Mouse (Mus musculus) liver, embryonic 12.5 days (tissue): ENCODE data around the gene Vmn2r13. TPM values are rescaled to one million over a fixed set of nuclear protein-coding genes. Genes with fewer than 3 reads are reported as not detected.
"Not testable (repeated sequence)": the region's sequence is repeated elsewhere in the genome, so short reads cannot be mapped to it uniquely, and the experiment has no call there.

ENCODE experiments used
- ATAC-seq: fragments of 200-750 bp; cut with Nextera tagmentation; 2 replicates; pipeline ENCODE4 v1.8.0; 2017; ENCODE audit warnings: moderate number of reproducible peaks, mild to moderate bottlenecking, moderate library complexity
- H3K27ac ChIP-seq: fragments of 300-500 bp; sonication (generic); 2 replicates; pipeline ENCODE4 v1.5.1; 2016; ENCODE audit warnings: mild to moderate bottlenecking
- H3K27me3 ChIP-seq: fragments of 300-500 bp; sonication (generic); replicated peaks from 2 replicates; pipeline ENCODE4 v1.6.1; 2016; ENCODE audit warnings: mild to moderate bottlenecking, moderate library complexity
- H3K36me3 ChIP-seq: fragments of 300-500 bp; sonication (generic); 2 replicates; pipeline ENCODE4 v1.6.1; 2016; ENCODE audit warnings: mild to moderate bottlenecking, moderate library complexity
- H3K4me1 ChIP-seq: fragments of 300-500 bp; sonication (generic); 2 replicates; pipeline ENCODE4 v1.6.1; 2016
- H3K4me2 ChIP-seq: fragments of 300-500 bp; sonication (generic); 2 replicates; pipeline ENCODE4 v1.6.1; 2016; ENCODE audit warnings: mild to moderate bottlenecking, moderate library complexity
- H3K4me3 ChIP-seq: fragments of 300-500 bp; sonication (generic); 2 replicates; pipeline ENCODE4 v1.5.1; 2016; ENCODE audit warnings: mild to moderate bottlenecking, moderate library complexity
- H3K9ac ChIP-seq: fragments of 300-500 bp; sonication (generic); 2 replicates; pipeline ENCODE4 v1.6.1; 2016; ENCODE audit warnings: mild to moderate bottlenecking, moderate library complexity
- H3K9me3 ChIP-seq: fragments of 300-500 bp; sonication (generic); replicated peaks from 2 replicates; pipeline ENCODE4 v1.6.1; 2016; ENCODE audit warnings: mild to moderate bottlenecking, moderate library complexity
- WGBS: fragments of 180-500 bp; shearing (Covaris S2); methylation state at CpG from one replicate; pipeline ENCODE4 v1.1.7; 2016; ENCODE audit not compliant: insufficient replicate concordance; 5-methylcytosine and 5-hydroxymethylcytosine counted together
- polyA plus RNA-seq: library from polyadenylated mRNA; unstranded; fragments of >200 nt; fragmentation: Nextera tagmentation; extraction: Ambion mirVana; gene quantifications from 2 replicates; pipeline ENCODE4 v1.2.1, GENCODE M21; 2016

The Vmn2r13 gene
- not detected in 2 replicates for polyA plus RNA-seq

DNA sequence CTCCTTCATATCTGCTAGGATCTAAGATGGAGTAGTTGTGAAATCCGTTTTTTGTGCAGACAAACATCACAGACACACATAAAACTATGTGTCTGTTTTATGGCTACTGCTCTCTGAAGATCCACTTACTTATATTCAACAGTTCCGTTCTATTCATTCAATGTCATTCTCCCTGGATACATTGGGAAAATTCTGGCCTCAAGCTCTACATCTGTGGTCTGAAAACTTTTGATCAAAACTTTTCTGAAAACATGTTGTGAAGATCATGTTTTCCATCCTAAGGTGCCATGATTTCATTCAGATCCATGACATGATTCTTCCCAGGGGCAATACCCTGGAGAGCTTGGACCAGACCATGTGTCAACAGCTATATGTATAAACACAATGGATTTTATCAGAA lies at the start of gene Vmn2r13:
Gene Vmn2r13 (minus strand): TSS at position 101 of the 400 bp plus-strand sequence.
- 42% methylated on average over 2 of the region's 2 CpGs for WGBS
- not testable (repeated sequence) for H3K9ac ChIP-seq, H3K4me3 ChIP-seq, H3K27ac ChIP-seq, H3K27me3 ChIP-seq, H3K4me1 ChIP-seq, ATAC-seq, H3K36me3 ChIP-seq, H3K9me3 ChIP-seq, H3K4me2 ChIP-seq

DNA sequence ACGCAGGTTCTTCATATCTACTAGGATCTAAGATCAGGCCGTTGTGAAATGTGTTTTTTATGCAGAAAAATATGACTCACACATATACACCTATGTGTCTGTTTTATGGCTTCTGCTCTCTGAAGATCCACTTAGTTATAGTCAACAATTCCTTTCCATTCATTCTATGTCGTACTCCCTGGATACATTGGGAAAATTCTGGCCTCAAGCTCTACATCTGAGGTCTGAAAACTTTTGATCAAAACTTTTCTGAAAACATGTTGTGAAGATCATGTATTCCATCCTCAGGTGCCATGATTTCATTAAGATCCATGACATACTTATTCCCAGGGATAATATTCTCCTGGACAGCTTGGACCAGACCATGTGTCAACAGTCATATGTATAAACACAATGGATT lies 32.6 kb upstream of the Vmn2r13 start, which contains the start of gene Vmn2r14:
Gene Vmn2r14 (minus strand): TSS at position 101 of the 400 bp plus-strand sequence.
- Histone ChIP-seq H3K4me3 (no peak within 1 kb of the TSS), H3K27me3 (no peaks in the 10 kb centered on the region), H3K36me3 (no peaks in the 10 kb centered on the region), H3K4me2 (no peak within 1 kb of the TSS), H3K9ac (no peak within 1 kb of the TSS), H3K9me3 (0 out of 2 replicates have a peak, but pooled peaks cover 3% of the 10 kb centered on the region), H3K27ac (no peak within 1 kb of the TSS), H3K4me1 (no peaks in the 10 kb centered on the region)
- 36% methylated on average over 3 of the region's 3 CpGs for WGBS
- no peak for ATAC-seq

DNA sequence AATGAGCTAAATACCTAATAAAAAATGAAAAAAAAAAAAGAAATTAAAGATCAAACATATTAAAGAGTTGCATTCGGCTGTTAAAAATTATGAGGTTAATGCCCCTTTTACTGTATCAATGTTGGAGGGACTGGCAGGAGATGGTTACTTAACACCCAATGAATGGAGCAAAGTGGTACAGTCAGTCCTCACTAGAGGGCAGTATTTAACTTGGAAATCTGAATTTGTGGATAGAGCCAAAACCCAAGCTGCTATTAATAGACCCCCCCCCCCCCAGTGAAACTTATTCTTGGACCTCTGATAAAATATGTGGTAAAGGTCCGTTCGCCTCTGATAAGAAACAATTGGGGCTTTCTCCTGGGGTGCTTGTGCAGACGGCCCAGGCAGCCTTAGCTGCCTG lies 25.1 kb downstream of the Vmn2r13 start:
- H3K27ac ChIP-seq, H3K36me3 ChIP-seq, H3K4me1 ChIP-seq, H3K9ac ChIP-seq, H3K4me2 ChIP-seq, ATAC-seq, H3K27me3 ChIP-seq, H3K4me3 ChIP-seq, H3K9me3 ChIP-seq: not testable (repeated sequence)
- 63% methylated on average over 4 of the region's 4 CpGs for WGBS

DNA sequence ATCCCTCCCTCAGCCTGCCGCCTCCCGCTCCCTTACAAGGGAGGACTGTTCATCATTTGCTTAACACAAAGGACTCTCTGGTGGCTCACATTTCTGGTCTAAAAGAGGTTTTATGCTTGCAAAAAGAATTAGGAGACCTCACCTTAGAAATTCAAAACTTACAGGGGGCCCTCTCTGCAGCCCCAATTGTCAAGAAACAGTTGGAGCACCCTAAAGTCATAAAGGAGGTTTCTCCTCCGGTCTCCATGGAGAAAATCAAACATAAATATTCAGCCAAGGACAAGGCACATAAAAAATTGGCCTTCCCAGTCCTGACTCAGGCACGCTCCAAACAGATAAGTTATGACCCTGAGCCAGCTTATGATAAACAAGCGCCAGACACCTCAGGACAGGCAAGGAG lies 31.9 kb downstream of the Vmn2r13 start:
- Histone ChIP-seq H3K9ac (no peak overlapping the region), H3K27me3 (no peaks in the 10 kb centered on the region), H3K4me1 (no peaks in the 10 kb centered on the region), H3K36me3 (no peaks in the 10 kb centered on the region), H3K9me3 (peaks cover 9% of the 10 kb centered on the region; the same call in 1 of the 2 replicates), H3K4me3 (no peak overlapping the region), H3K27ac (no peak overlapping the region), H3K4me2 (no peak overlapping the region)
- no peak for ATAC-seq
- 69% methylated on average over 5 of the region's 5 CpGs for WGBS

DNA sequence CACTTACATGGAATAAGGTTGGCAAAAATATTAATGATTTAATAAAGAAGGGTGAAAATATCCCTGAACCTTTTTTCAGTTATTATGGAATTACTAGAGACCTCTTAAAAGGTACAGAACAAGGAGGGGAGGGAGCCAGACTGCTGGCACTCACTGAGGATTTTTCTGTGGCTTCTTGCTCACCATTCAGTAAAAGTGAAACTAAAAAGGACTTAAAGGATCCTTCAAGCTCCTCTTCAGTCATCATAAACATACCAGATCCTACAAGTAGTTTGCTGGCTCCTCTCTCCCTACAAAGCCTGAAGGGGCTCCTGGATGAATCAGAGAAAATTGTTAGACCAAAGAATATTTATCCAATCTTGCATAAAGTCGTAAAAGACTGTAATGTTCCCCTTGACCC lies 32.4 kb downstream of the Vmn2r13 start:
- not testable (repeated sequence) for H3K27ac ChIP-seq, H3K4me2 ChIP-seq, ATAC-seq, H3K36me3 ChIP-seq, H3K4me3 ChIP-seq, H3K27me3 ChIP-seq, H3K4me1 ChIP-seq, H3K9ac ChIP-seq, H3K9me3 ChIP-seq
- WGBS = 50% methylated on average over 1 of the region's 1 CpGs

DNA sequence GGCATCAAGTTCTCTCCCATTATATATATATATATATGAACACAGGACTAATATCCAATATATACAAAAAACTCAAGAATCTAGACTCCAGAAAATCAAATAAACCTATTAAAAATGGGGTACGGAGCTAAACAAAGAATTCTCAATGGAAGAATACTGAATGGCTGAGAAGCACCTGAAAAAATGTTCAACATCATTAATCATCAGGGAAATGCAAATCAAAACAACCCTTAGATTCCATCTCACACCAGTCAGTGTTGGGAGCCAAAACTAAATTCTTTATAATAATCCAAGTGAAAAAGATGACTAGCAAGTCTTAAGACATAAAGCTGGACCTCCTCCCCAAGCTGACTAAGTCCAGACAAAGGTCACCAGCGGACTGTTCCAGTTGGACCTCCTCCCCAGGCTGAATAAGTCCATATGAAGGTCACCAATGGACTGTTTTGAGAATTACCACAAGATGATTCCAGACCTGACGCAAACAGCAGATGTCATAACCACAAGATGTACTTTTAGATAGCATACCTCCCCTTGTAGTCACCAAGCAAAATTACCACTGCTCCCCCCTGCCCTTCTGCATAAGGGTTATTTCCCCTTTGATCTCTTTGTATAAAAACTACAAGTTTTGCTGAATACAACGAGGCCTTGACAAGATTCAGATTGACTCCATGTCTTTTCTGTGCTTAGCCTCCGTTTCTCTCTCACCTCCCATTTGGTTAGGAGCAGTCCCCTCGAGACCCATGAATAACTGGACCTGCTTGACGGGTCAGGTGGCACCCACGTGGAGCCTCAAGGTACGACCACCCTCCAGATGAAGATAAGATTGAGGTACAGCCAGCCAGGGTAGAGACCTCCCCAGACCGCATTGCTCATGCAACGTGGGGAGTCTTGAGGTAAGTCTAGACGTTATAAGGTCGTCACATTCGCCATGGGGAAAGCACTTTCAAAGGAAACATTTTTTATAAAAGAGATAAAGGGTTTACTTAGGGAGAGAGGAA lies 33.2 kb downstream of the Vmn2r13 start:
- not testable (repeated sequence) for H3K27ac ChIP-seq, H3K9ac ChIP-seq, H3K27me3 ChIP-seq, H3K9me3 ChIP-seq, H3K4me1 ChIP-seq, H3K36me3 ChIP-seq, H3K4me3 ChIP-seq, ATAC-seq, H3K4me2 ChIP-seq
- 50% methylated on average over 14 of the region's 14 CpGs for WGBS

DNA sequence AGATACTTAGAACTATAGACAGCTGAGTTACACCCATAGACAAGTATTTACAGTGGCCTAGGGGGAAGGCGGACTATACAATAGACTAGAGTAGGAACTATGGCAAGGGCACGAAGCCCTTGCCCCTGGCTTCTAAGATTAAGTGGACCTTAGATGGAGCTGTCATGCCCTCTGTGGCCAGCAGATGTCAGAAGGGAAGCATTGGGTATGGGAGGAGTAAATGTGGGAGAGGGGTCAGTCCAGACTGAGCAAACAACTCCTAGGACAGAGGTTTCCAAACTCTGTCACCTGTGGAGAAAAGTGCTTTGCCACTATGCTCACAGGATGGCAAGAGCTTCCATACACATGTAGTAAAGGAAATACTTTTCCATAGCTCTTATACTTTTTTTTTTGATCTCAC lies 52.5 kb downstream of the Vmn2r13 start:
- 58% methylated on average over 2 of the region's 2 CpGs for WGBS
- 0 out of 2 replicates have a peak, but pooled peaks cover 7% of the 10 kb centered on the region for H3K9me3 ChIP-seq
- no peak overlapping the region for H3K9ac ChIP-seq
- H3K4me1 ChIP-seq = no peaks in the 10 kb centered on the region
- no peak overlapping the region for H3K4me2 ChIP-seq
- no peaks in the 10 kb centered on the region for H3K27me3 ChIP-seq
- H3K27ac ChIP-seq = no peak overlapping the region
- no peak overlapping the region for H3K4me3 ChIP-seq
- ATAC-seq = no peak
- no peaks in the 10 kb centered on the region for H3K36me3 ChIP-seq

DNA sequence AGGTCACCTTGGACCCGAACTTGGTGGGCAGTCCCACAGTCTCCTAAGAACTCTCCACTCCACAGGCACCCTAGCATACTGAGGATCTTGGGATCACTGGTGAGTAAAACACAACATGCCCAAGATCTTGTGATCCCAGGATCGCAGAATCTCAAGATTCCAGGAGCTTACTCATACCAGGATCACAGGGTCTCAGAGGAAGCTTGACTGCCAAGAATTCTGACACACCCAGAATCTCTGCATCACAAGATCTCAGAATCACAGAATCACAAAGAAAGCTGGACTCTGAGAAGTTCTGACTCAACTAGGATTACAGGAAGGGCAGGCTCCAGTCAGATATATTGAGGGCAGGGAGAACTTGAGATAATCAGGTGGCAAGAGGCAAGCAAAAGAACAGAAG lies 55.3 kb downstream of the Vmn2r13 start:
- Histone ChIP-seq H3K27me3 (no peaks in the 10 kb centered on the region), H3K4me1 (no peaks in the 10 kb centered on the region), H3K9ac (no peak overlapping the region), H3K27ac (no peak overlapping the region), H3K4me3 (no peak overlapping the region), H3K36me3 (no peaks in the 10 kb centered on the region), H3K9me3 (0 out of 2 replicates have a peak, but pooled peaks cover 7% of the 10 kb centered on the region), H3K4me2 (no peak overlapping the region)
- WGBS = 52% methylated on average over 2 of the region's 2 CpGs
- no peak for ATAC-seq

Other genes with a start within 250 kb of the Vmn2r13 start
- gene Vmn2r10, start 185.7 kb downstream of the Vmn2r13 start, polyA plus RNA-seq = not detected in 2 replicates
- gene Vmn2r11, start 132.6 kb downstream of the Vmn2r13 start, polyA plus RNA-seq = not detected in 2 replicates
- gene Vmn2r12, start 94.2 kb downstream of the Vmn2r13 start, polyA plus RNA-seq = not detected in 2 replicates
- gene Vmn2r14, start 32.5 kb upstream of the Vmn2r13 start, polyA plus RNA-seq = not detected in 2 replicates
- not detected in 2 replicates for gene Vmn2r15, start 105.4 kb upstream of the Vmn2r13 start, polyA plus RNA-seq
- not detected in 2 replicates for gene Vmn2r16, start 138.0 kb upstream of the Vmn2r13 start, polyA plus RNA-seq
- not detected in 2 replicates for gene Vmn2r17, start 227.5 kb upstream of the Vmn2r13 start, polyA plus RNA-seq